Mouse (Mus musculus) adrenal gland, postnatal 4 days (tissue): ENCODE measurements around the gene Wdr43. TPM values are rescaled to one million over a fixed set of nuclear protein-coding genes. Genes with fewer than 3 reads are reported as not detected.
"Not testable (repeated sequence)": the region's sequence is repeated elsewhere in the genome, so short reads cannot be mapped to it uniquely, and the experiment has no call there.

ENCODE experiments used
- DNase-seq, 2 experiments: peaks; one replicate each; pipeline ENCODE4 v3.0.0; 2021 to 2022; ENCODE audit warnings: low spot score in 2 of 2, mixed read lengths in 2 of 2
- long read RNA-seq, 2 experiments: library from polyadenylated mRNA; stranded (forward); transcript quantifications; one replicate each; pipeline ENCODE4 v2.0.0; 2021
- total RNA-seq, 2 experiments: library from RNA; stranded (reverse); gene quantifications; 2 replicates each; pipeline ENCODE4 v1.2.3; 2021

Gene Wdr43
- total RNA-seq: 10 to 100 TPM; 59.1 to 71.4 TPM
- long read RNA-seq, experiment 1, transcript Wdr43-201 (18 exons, 3,450 nt): major isoform, 35 of 44 reads
- long read RNA-seq, experiment 1, partial matches to known transcripts: 3 of 44 reads
- long read RNA-seq, experiment 1, other reads (novel, unspliced or antisense): 6 of 44 reads
- long read RNA-seq, experiment 2, transcript Wdr43-201 (18 exons, 3,450 nt): major isoform, 76 of 89 reads
- long read RNA-seq, experiment 2, partial matches to known transcripts: 9 of 89 reads
- long read RNA-seq, experiment 2, other reads (novel, unspliced or antisense): 4 of 89 reads

DNA sequence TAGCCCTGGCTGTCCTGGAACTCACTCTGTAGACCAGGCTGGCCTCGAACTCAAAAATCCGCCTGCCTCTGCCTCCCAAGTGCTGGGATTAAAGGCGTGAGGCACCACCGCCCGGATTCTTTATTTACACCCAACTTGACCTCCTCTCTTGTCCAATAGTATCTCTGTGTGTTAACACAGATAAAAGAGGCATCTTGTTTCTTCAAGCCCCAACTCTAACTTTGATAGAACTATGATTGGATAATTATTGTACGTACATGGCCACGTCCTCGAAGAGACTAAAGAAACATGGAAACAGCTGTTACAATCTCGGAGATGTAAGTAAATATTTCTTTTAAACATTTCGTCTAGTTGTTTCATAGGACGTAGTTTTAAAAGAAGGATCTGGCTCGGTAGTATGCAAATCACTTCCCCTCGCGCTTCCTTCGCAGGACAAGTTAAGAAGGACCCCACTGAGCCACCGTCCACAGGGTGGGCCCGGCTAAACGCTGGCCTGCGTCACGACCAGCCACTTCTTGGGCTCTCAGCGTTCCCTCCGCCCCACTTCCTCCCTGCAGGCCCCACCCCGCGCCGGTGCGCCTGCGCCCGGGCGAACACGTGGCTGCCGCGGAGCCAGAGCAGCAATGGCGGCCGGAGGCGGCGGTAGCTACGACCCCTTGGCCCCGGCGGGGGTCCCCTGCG is at the start of gene Wdr43:
Gene Wdr43, plus strand, starts transcription at position 258 of the 681 bp plus-strand sequence.
- DNase-seq: peak; percentile 92 to 93

DNA sequence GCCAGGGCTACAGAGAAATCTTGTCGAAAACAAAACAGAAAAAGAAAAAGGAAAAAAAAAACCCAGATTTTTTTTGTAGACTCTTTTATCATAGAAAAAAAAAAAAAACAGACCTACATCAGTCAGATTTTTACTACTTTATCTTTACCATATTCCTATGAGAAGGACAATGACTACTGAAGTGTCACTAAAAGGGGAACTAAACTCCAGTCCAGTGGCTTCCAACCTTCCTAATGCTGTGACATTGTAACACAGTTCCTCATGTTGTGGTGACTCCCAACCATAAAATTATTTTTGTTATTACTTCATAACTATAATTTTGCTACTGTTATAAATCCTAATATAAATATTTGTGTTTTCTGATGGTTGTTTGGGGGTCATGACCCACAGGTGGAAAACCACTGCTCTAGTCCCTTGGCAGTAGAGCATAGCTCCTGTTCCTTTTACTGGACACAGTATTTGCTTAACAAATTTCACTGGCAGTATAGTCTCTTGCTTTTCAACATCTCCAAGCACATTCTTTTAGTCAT is 36.5 kb upstream of the Wdr43 start:
- no peak for DNase-seq

DNA sequence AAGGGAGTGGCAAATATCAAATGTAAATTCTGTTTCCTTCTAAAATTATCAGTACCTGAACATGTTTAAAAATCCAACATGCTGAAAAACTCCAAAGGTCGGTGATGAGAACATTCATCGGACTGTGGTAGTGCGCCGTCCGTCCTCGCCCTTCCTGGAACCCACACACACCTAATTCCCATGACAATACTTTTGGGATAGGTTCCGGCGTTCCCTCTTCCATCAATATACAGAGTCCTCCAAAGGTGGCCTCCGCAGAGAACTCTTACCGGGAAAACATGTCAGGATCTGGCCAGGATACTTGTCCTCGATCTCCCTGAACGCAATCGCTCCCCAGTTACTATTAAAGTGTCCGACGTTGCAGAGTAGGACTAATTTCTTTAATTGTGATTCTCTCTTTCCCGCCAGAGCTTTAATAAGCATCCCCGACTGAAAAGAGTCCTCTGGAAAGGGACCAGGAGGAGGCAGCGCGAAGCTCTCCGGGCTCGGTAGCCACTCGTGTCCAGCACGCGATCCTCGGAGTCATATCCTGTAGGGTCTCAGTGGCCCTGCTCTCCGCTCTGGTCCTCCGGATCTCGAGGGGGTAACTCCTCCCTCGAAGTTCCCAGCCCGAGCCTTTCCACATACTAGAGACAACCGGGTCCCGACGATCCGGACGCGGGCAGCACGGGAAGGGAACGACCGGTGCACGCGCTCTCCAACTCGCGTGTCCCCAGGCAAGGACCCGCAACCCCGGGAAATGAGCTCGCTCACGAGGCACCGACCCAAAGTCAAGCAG is 17.6 kb upstream of the Wdr43 start:
- no peak for DNase-seq

DNA sequence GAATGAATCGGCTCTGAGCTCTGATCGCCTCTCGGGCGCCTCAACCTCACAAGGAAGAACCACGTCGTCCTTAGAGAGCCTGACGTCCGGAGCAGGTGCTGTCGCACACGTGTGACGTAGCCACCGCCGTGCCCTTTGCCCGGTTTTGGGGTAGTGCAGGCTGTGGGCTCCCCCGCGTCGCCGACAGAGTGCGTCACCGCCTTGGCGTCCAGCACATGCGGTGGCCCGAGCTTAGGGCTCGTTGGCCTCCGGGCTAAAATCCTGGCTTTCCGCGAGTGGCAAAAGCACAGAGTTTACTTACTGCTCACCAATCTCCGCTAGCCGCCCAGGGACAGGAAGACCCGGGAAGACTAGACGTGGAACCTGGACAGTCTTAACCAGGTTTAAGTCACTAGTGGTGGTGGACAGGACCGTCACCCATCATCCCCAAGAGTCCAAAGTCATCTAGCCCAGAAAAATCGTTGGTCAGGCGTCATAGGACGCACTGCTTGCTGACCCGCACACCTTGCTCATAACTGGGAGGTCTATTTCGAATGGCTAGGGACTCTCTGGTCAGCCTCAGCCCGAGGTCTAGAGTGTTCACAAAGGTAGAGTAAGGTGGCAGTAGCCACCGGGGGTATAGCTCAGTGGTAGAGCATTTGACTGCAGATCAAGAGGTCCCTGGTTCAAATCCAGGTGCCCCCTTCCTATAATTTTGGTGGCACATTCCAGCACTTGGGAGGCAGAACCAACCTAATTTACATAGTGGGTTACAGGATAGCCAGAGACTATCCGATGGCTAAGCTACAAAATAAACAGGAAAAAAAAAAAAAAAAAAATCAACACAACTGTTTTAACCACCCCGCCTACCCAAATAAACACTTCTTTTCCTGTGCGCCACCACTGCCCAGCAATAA is 16.8 kb upstream of the Wdr43 start:
- peak; percentile 65 to 77 for DNase-seq

DNA sequence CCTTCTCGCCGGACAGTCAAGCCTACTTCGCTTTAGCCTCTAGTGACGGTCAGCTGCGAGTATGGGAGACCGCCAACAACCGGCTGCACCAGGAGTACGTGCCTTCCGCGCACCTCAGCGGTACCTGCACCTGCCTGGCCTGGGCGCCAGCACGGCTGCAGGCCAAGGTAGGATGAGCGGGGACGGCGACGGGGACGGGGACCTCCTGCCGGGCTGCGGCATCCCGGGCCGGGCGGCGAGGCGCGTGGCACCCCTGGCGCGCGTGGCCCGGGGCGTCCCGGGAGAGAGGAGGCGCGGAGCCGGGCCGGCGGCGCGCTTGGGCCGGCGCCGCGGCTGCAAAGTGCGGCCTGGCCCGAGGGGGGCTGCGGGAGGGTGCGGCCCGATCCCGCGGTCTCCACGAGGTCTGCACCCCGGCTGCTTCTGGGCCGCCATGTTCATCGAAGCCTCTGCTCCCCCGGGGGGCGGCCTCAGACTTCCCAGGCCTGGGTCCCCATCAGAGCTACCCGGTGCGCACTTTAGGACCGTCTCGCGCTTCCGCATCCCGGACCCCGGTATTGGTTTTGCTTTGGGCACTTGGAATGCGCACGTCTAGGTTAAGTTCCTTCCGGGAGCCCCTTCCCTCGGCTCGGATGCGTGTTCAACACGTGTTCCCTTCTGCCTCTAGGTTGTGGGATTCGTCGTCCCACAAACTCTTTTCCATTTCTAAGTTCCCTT is 781 bp downstream of the Wdr43 start:
- DNase-seq: no peak

DNA sequence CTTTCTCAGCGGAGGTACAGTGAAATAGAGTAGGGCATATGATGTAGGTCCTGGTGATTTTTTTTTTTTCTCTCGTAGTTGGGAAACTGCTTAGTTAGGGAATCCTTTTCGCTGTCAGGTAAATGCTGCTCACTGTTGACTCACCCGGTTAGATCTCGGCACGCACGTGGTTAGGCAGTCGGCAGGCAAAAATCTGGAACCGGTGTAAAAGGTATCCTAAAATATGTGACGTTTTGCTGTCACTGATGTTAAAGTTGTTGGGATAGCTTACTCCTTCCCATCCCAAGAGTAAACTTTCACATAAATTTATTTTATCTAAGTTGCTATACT is 1.3 kb downstream of the Wdr43 start:
- DNase-seq: no peak

DNA sequence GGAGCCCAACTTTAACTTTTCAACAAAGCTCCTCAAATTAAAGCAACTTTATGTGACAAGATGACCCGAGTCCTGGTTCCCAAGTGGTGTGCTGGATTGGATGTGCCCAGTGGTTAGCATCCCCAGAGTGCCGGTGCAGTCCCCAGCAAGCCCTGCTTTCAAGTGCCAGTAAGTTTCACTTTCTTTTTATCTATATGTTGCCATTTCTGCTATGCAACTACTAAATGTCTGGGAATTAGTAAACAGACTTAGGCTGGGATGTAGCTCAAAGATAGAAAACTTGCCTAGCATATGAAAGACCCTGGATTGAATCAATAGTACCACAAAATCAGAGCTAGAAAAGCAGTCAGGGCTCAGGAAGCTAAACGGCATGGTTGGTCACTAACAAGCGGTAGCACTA is 2.3 kb downstream of the Wdr43 start:
- DNase-seq: no peak

DNA sequence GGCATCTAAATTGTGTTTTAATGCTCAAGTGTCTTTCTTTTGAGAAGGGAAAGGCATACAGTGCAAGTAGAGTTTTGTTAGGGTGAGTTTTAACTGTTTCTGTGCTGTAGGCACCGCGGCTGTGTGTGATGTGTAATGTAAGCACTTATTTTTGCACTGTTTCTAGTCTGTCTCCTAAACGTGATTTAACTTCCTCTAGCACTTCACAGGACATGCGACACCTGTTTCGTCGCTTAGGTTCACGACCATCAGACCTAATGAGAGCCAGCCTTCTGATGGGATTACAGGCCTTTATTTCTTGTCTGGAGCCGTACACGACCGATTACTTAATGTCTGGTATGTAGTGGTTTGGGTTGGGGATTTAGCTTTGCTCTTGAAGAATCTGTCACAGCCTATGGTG is 16.1 kb downstream of the Wdr43 start:
- no peak for DNase-seq

DNA sequence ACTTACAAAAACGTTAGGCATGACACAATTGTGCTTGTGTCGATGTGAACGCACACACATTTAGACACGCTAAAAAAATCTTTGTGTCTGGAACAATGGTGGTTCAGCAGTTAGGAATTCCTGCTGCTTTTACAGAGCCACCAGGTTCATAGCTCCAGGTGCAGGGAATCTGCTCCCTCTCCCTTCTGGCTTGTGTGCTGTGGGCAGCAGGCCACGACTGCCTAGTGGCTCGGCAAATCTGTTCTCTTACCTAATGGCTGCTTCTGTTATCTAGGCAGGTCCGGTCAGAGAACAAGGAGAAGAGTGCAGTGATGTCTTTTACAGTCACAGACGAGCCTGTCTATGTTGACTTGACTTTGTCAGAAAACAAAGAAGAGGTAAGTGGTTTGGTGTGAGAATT is 17.7 kb downstream of the Wdr43 start:
- no peak for DNase-seq

DNA sequence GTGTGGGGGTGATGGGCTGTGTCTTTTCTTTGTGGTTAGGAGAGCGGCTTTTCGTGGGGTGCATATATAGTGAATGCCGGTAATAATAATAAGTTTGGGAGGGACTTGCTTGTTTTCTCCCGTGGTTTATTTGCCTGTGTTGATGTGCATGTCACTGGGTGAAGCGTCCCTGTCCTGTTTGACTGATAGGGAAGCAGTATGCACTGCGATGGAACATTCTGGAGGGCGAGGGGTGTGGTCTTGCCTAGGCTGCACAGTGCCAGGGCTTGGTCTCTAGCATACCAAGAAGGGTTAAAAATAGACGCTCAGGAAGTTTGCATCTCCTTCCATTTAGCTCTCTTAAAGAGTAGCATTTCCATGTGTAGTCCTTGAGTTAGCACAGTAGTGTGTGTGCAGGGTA is 21.1 kb downstream of the Wdr43 start:
- no peak for DNase-seq

DNA sequence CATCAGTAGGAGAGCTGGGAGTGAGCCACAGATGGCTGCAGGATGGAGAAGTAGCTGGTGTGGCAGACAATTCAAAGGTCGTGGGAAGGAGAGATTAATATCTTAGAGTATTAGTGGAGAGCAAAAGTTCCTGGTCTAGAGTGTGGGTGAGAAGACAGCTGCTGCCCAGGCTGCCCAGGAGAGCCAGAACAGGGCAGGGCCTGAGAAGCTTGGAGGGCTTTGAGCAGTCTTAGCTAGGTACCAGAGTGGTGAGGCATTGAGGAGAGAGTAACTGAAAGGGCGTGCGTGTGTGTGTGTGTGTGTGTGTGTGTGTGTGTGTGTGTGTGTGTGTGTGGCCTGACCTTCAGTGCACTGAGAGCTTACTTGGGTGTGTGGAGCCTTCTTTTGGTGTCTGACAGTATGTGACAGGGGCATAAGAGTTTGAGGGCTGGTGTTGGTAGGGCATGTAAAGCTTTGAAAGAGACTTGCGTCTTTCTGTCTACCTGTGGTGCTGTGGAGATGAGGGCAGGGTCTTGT is 22.1 kb downstream of the Wdr43 start:
- DNase-seq: peak in 1 of 2 experiments; percentile 13

DNA sequence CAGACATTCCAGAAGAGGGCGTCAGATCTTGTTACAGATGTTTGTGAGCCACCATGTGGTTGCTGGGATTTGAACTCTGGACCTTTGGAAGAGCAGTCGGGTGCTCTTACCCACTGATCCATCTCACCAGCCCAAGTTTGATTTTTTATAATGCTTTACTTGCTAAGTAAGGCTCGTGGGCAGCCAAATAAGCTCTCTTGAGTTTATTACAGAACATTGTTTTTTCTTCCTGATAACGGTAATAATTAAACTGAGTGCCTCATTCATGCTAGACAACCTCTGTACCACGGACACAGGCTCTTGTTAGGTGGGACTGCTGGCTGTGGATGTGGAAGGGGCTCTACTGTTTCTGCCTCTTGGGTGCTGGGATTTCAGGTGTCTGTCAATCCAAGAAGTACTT is 23.4 kb downstream of the Wdr43 start:
- DNase-seq: not testable (repeated sequence)

DNA sequence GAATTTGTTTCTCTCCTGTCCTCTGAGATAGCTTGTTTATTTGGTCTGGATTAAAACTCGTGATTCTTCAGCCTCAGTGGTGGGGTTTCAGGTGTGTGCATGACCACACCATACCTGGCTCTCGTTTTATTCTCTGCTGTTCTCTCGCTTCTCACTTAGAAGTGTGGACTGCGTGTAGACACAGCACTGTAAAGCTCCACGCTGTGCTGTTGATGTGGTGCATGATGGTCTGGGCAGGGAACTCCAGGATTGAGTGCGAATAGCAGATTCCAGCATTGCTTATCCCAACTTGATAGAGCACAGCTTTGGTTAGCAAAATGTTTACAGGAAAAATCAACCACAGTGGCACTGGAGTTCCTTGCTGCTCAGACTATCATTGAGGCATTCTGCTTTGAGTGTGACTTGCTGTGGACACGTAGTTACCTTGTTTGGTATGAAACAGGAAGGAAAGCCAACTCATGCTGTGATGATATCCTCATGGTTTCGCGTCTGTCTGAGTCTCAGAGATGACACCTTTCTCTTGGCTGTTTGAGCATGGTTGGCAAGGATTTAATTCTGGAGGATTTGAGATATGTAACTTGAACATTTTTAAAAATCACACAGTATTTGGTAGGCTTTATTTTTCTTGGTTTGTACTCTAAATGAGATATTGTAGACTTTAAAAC is 24.9 kb downstream of the Wdr43 start:
- no peak for DNase-seq

DNA sequence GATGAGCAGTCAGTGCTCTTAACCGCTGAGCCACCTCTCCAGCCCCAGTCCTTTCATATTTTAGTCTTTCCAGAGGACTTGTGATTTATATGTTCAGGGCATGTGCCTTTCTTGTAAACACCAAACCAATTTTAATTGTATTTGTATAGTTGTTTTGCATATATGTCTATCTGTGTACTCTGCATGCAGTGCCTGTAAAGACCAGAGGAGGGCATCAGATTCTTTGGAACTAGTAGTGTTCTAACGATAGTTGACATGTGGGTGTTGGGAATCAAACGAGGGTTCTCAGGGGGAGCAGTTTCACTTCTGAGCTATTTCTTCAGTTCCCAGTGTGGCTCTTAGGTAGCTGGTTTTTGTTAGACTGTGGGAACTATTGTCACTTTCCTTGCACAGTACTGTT is 26.5 kb downstream of the Wdr43 start:
- DNase-seq: no peak

DNA sequence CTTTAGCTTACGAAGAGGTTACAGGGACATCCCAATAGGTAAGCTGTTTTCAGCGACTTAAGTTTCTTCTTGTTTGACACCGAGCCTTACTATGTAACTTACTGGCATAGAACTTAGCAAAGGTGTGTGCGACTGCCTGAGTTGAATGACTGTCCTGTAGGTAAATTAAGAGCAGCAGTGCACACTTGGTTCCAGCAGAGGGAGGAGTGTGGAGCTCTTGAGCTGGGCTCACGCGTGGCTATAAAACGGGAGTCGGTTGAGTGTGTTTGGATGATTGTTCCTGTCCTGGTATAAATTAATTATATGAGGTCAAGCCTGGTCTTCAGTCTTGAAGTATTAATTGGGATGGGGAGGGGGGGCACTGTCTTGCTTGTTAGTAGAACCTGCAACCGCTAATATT is 34.3 kb downstream of the Wdr43 start:
- no peak for DNase-seq

DNA sequence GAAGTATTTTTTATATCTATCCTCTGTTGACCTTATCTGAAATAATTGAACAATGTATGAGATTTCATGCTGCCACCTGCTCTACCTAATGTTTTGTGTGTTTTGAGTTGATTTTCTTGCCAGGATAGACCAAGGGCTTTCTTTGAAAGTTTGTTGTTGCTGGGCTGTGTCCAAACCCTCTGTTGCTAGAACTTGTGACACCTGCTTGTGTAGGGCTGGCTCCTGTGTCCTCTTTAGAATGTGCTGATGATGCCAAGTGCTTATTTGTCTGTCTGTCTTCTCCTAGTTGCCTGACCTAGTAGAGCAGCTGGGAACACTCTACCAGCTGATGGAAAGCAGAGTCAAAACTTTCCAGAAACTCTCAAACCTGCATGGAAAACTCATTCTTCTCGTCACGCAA is 36.8 kb downstream of the Wdr43 start:
- DNase-seq: no peak

DNA sequence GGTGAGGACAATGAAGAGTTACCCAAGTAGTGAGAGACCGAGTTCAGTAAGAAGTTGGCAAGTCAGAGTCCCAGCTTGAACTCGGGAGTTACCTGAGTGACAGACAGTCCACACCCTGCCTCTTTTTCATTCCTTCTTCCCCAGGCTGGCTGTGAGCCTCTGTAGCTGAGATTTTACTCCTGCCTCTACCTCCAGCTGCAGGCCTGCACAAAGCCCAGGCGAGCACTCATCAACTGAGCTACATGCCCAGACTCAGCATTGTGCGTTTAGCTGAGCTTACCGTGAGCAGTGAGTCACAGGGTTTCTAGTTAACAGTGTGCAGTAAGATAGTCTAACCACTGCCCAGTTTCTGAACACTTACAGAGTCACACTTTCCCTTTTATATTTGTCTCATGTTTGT is 37.2 kb downstream of the Wdr43 start:
- DNase-seq: no peak

DNA sequence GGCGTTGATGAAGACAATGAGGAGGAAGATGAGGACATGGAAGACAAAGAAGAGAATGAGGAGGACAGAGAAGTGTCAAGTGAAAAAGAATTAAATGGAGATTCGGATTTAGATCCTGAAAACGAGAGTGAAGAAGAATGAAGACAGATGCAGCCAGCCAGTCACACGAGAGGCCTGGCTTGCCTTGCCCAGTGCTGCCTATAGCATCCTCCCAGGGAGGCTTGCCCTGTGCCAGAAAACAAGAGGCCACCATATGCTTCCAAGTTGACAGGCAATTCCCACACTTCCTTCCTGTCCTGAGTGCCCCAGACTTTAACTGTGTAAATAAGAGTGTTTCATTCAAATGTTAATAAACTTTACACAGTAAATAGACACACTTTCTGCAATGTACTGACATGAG is 41.8 kb downstream of the Wdr43 start:
- DNase-seq: no peak

DNA sequence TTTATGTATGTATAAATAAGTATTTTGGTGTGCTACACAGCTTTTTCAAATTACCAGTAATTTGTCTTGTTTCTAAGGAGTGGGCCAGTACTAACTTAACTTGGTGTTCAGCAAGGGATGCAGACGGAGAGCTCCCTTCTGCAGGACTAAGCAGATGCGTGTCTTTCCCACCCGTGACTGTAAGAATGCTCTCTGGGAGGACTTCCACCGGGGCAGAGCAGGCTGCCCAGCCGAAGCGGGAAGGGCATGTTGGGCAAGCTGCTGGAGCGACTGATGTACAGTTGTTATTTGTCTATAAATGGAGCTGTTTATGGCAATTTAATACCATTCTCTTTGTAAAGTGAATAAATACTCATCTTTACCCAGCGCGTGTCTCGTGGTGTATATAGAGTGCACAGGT is 43.0 kb downstream of the Wdr43 start:
- no peak for DNase-seq

DNA sequence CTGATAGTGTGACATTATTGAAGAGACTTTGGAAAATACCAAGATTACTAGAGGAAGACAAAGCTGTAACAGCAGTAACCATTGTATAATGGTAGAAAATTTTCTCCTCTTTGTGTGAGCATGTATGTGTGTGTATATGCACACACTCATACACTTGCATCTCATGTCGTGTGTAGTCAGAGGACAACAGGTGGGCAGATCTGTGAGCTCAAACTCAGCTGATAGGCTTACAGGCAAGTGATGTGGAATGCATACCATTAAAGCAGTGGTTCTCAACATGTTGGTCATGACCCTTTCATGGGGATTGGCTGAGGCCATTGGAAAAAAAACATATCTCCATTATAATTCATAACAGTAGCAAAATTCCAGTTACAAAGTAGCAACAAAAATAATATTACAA is 44.7 kb downstream of the Wdr43 start:
- no peak for DNase-seq
